Mouse (Mus musculus) forebrain, embryonic 10.5 days (tissue): ENCODE results near the gene Kif28. TPM values are rescaled to one million over a fixed set of nuclear protein-coding genes. Genes with fewer than 3 reads are reported as not detected.
A peak's percentile ranks its signal among the peaks of the same experiment; 100 is the strongest.
"Not testable (repeated sequence)": the region's sequence is repeated elsewhere in the genome, so short reads cannot be mapped to it uniquely, and the experiment has no call there.

Source experiments
- DNase-seq: peaks from one replicate; pipeline ENCODE4 v3.0.0-alpha.2; 2017; ENCODE audit warnings: low spot score; ENCODE audit errors: extremely low spot score
- H3K27ac ChIP-seq: fragments of 300-500 bp; sonication (generic); 2 replicates; pipeline ENCODE4 v1.5.1; 2016; ENCODE audit warnings: mild to moderate bottlenecking
- H3K27me3 ChIP-seq: fragments of 300-500 bp; sonication (generic); 2 replicates; pipeline ENCODE4 v1.6.1; 2016; ENCODE audit warnings: mild to moderate bottlenecking; ENCODE audit not compliant: poor library complexity, severe bottlenecking
- H3K36me3 ChIP-seq: fragments of 300-500 bp; sonication (generic); replicated peaks from 2 replicates; pipeline ENCODE4 v1.6.1; 2016; ENCODE audit warnings: mild to moderate bottlenecking, moderate library complexity
- H3K4me1 ChIP-seq: fragments of 300-500 bp; sonication (generic); 2 replicates; pipeline ENCODE4 v1.6.1; 2016
- H3K4me3 ChIP-seq: fragments of 300-500 bp; sonication (generic); 2 replicates; pipeline ENCODE4 v1.5.1; 2016; ENCODE audit warnings: mild to moderate bottlenecking, moderate library complexity
- H3K9me3 ChIP-seq: fragments of 300-500 bp; sonication (generic); 2 replicates; pipeline ENCODE4 v1.6.1; 2016; ENCODE audit warnings: mild to moderate bottlenecking, moderate library complexity
- WGBS: fragments of 180-500 bp; shearing (Covaris S2); methylation state at CpG from one replicate; pipeline ENCODE4 v1.1.7; 2016; 5-methylcytosine and 5-hydroxymethylcytosine counted together
- polyA plus RNA-seq: library from polyadenylated mRNA; unstranded; fragments of >200 nt; fragmentation: Nextera tagmentation; extraction: Ambion mirVana; gene quantifications from 2 replicates; pipeline ENCODE4 v1.2.1, GENCODE M21; 2016

The Kif28 gene
- polyA plus RNA-seq, 1 experiment from 2014 or later = not detected

DNA sequence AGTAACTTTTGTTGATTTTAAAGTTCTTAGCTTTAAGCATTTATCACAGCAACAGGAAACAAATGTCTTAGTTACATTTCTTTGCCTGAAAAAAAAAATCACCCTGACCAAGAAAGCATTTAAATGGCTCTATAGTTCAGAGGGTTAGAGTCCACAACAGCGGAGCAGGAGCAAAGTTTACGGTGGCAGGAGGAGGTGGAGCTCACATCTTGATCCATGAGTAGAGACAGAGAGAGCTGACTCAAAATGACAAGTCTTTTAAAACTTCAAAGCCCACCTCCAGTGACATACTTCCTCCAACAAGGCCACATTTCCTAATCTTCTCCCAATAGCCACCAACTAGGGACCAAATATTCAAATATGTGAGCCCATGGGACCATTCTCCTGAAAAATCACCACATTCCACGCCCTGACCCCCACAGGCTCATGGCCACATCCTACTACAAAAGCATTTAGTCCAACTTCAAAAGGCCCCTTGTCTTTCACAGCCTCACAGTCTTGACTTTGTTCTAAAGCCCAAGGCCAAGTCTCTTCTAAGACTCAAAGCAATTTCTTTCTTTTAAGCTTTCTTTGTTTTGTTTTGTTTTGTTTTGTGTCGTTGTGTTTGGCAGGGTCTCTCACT lies 80.7 kb downstream of the Kif28 start:
- H3K4me1 ChIP-seq = peaks cover 37% of the 10 kb centered on the region
- H3K27ac ChIP-seq = peak overlapping the region; percentile 53; the same call in 1 of the 2 replicates
- no peak for DNase-seq
- no peak overlapping the region for H3K4me3 ChIP-seq
- no peaks in the 10 kb centered on the region for H3K36me3 ChIP-seq
- H3K9me3 ChIP-seq = no peaks in the 10 kb centered on the region
- 70% methylated on average over 4 of the region's 4 CpGs for WGBS
- no peaks in the 10 kb centered on the region for H3K27me3 ChIP-seq

DNA sequence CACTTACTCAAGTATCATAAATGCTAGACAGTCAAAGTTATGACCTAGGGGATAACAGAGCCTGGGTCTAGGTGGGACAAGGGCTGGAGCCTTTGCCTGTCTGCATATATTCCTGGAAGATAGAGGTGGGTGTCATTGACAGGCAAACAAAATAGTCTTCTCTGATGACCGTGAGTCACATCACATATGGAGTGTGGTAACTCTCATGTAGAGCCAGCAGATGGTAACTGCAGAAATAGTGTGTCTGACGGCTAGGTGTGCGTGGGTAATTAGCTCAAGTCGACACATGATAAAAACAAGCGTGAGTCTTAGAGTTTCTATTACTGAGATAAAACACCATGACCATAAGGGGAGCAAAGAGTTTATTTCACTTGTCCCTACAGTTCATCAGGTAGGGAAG lies 82.0 kb downstream of the Kif28 start:
- no peaks in the 10 kb centered on the region for H3K9me3 ChIP-seq
- DNase-seq = no peak
- H3K36me3 ChIP-seq = no peaks in the 10 kb centered on the region
- WGBS = 92% methylated on average over 5 of the region's 5 CpGs
- H3K27ac ChIP-seq = no peak overlapping the region
- no peaks in the 10 kb centered on the region for H3K27me3 ChIP-seq
- H3K4me1 ChIP-seq = peaks cover 24% of the 10 kb centered on the region
- no peak overlapping the region for H3K4me3 ChIP-seq

DNA sequence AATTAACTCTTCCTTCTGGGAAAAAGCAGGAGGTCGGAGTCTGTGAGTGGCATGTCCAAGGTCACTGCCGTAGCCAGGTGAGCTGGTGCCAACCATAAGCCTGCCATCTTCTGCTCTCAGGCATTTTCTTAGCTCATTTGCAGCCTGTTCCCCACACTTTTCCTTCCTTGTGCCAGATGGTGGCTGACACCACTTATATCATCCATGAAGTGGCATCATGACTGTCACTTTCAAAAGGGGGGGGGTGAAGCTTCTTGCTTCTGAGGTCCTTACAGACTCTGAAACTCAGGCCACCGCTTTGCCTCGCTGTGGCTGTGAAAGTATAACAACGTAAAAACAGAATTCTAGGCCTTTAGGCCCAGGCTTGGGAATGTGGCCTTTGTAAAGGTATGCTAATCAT lies 93.8 kb downstream of the Kif28 start:
- no peaks in the 10 kb centered on the region for H3K9me3 ChIP-seq
- 88% methylated on average over 5 of the region's 5 CpGs for WGBS
- no peak overlapping the region for H3K4me3 ChIP-seq
- no peaks in the 10 kb centered on the region; the same call in 1 of the 2 replicates for H3K4me1 ChIP-seq
- H3K27ac ChIP-seq = no peak overlapping the region
- H3K36me3 ChIP-seq = no peaks in the 10 kb centered on the region
- DNase-seq = no peak
- no peaks in the 10 kb centered on the region for H3K27me3 ChIP-seq

DNA sequence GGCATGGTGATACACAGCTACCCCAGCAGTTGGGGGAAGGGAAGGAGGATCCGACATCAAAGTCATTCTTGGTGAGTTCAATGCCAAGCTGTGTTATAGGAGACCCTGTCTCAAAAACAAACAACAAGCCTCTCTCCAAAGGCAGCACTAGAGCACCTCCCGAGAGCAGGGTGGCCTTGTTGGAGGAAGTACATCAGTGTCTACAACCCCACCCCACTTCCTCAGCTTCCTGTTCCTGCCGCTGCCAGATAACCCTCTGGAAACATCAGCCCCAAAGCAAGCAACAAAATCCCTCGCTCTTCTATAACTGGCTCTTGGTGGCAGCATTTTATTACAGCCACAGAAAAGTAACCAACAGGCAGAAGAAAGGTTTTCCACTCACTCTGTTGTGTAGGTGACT lies 94.8 kb downstream of the Kif28 start:
- no peaks in the 10 kb centered on the region for H3K9me3 ChIP-seq
- no peak overlapping the region for H3K27ac ChIP-seq

DNA sequence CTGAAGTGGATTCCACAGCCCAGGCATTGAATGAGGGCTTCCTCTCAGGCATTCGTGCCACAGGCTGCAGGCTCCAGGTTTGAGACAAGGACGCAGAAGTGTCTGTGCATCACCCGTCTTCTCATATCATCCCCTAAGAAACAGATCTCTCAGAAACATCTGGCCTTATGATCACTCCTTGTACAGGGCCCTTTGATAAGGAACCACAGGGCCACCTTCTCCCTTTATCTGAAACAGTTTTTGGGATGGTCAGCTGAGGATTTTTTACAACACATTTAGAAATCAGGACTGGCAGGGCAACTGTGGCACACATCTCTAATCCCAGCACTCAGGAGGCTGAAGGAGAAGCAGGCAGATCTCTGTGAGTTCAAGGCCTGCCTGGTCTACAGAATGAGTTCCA lies 95.7 kb downstream of the Kif28 start:
- Histone ChIP-seq H3K36me3 (no peaks in the 10 kb centered on the region), H3K4me3 (no peak overlapping the region), H3K27ac (no peak overlapping the region), H3K4me1 (peaks cover 7% of the 10 kb centered on the region), H3K9me3 (no peaks in the 10 kb centered on the region), H3K27me3 (no peaks in the 10 kb centered on the region)
- DNase-seq = no peak
- WGBS = 85% methylated on average over 3 of the region's 3 CpGs

More for the DNA sequence above, 94.8 kb downstream of the Kif28 start:
- no peak overlapping the region for H3K4me3 ChIP-seq
- no peak for DNase-seq
- no peaks in the 10 kb centered on the region for H3K36me3 ChIP-seq
- H3K27me3 ChIP-seq = no peaks in the 10 kb centered on the region
- peaks cover 7% of the 10 kb centered on the region for H3K4me1 ChIP-seq
- WGBS = 82% methylated on average over 4 of the region's 4 CpGs

DNA sequence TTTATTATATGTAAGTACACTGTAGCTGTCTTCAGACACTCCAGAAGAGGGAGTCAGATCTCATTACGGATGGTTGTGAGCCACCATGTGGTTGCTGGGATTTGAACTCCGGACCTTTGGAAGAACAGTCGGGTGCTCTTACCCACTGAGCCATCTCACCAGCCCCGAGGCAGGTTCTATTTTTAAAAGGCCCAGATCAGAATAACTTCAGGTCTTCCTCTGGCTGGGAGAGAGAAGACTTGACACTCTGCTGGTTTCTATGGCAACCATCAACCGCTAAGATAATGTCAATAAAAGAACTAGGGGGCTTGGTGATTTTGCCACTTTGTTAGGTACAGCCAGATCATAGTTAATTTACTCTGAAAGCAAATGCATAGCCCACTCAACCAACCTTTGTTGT lies 96.4 kb downstream of the Kif28 start:
- DNase-seq, H3K36me3 ChIP-seq, H3K27ac ChIP-seq, H3K4me3 ChIP-seq, H3K9me3 ChIP-seq, H3K27me3 ChIP-seq, H3K4me1 ChIP-seq: not testable (repeated sequence)
- WGBS = 86% methylated on average over 5 of the region's 5 CpGs

DNA sequence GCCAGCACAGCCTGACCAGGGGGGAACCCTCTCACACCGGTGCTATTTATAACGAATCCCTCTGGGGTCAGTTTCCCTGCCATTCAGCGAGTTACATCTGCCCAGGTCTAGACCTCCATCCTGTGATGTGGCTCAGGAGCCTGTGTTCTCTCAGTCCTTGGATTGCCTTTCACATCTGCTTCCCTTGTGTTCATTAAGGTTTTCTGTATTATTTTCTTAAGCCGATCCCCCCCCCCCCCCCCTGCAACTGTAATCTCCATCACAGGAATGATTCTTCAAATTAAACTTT lies 99.1 kb downstream of the Kif28 start:
- no peaks in the 10 kb centered on the region for H3K27me3 ChIP-seq
- no peaks in the 10 kb centered on the region for H3K36me3 ChIP-seq
- H3K4me3 ChIP-seq = peak overlapping the region; percentile 25
- H3K9me3 ChIP-seq = no peaks in the 10 kb centered on the region
- WGBS = 19% methylated on average over 4 of the region's 4 CpGs
- DNase-seq = no peak
- H3K4me1 ChIP-seq = peaks cover 7% of the 10 kb centered on the region
- peak overlapping the region; percentile 40; the same call in 1 of the 2 replicates for H3K27ac ChIP-seq

Other genes with a start within 250 kb of the Kif28 start
- gene Smyd3, start 227.2 kb downstream of the Kif28 start, polyA plus RNA-seq = 14.7 and 18.0 TPM in 2 replicates
- gene Tfb2m, start 199.0 kb downstream of the Kif28 start, polyA plus RNA-seq = 22.9 and 27.2 TPM in 2 replicates
- 17.4 and 18.5 TPM in 2 replicates for gene Cnst, start 198.9 kb downstream of the Kif28 start, polyA plus RNA-seq
- 67.8 and 70.1 TPM in 2 replicates for gene Sccpdh, start 77.1 kb downstream of the Kif28 start, polyA plus RNA-seq
- gene Gm10518, start 58.1 kb upstream of the Kif28 start, polyA plus RNA-seq = 0.17 and 0.23 TPM in 2 replicates
- gene Ahctf1, start 58.4 kb upstream of the Kif28 start, polyA plus RNA-seq = 33.0 and 34.5 TPM in 2 replicates
- gene Cdc42bpa, start 215.2 kb upstream of the Kif28 start, polyA plus RNA-seq = 11.1 and 12.2 TPM in 2 replicates